Mouse (Mus musculus): Measurements from ENCODE around the gene Rrn3. TPM values are rescaled to one million over a fixed set of nuclear protein-coding genes. Genes with fewer than 3 reads are reported as not detected.

Gene Rrn3
- polyA plus RNA-seq, 1 experiment from 2014 or later: 56.0 TPM

DNA sequence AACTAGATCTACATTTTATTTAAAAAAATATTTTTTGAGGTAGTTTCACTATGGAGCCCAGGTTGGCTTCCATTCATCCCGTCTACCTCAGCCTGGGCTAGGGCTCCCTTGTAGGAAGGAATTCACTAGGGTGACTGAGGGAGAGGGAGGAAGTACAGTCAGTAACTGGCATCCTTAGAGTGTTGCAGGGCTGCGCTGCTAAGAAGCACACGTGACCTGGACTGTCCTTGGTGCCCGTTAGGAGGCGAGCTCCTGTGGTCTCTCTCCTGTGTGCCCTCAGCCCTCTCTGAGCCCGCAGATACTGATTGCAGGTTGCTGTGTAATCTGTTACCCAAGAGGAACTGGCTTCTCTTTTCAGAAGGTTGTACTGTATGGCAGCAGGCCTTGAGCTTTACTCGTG, 27.9 kb downstream of the Rrn3 start:
- ATAC-seq (ENCODE audit: low read depth): no peak
- H3K4me3 ChIP-seq (ENCODE audit: low read length): no peak overlapping the region
- no peaks in the 10 kb centered on the region for H3K9me3 ChIP-seq (ENCODE audit: control insufficient read depth, low read length)
- H3K9ac ChIP-seq (ENCODE audit: low read length): no peak overlapping the region
- H3K4me2 ChIP-seq (ENCODE audit: low read depth, low read length): no peak overlapping the region
- peaks cover 63% of the 10 kb centered on the region for H3K36me3 ChIP-seq (ENCODE audit: control insufficient read depth, insufficient read depth, low read length)
- no peaks in the 10 kb centered on the region for H3K4me1 ChIP-seq (replicated peaks; ENCODE audit: control insufficient read depth, insufficient read depth, low read length)
- no peak overlapping the region for H3K27ac ChIP-seq (ENCODE audit: low read length)
- 93% methylated on average over 7 of the region's 7 CpGs for WGBS
- no peaks in the 10 kb centered on the region for H3K27me3 ChIP-seq (ENCODE audit: control insufficient read depth, insufficient read depth, low read depth, low read length)

DNA sequence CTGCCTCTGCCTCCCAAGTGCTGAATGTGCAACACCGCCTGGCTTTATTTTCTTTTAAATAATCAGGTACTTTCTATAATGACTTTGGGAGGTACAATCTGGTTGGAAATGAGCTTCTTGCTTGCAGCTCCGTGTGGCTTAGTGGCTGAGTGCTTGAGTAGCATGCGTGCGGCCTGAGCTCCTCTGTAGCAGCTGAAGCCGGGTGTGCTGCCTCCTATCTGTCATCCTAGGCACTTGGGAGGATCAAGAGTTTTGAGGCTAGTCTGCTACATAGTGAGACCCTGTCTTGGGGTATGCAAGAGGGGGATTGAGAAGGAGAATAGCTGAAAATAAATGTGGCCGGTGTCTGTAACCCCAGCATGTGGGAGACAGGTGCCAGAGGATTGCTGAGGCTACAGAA, 31.6 kb downstream of the Rrn3 start:
- H3K9me3 ChIP-seq (ENCODE audit: control insufficient read depth, low read length): no peaks in the 10 kb centered on the region
- no peak overlapping the region for H3K9ac ChIP-seq (ENCODE audit: low read length)
- no peak overlapping the region for H3K27ac ChIP-seq (ENCODE audit: low read length)
- H3K36me3 ChIP-seq (ENCODE audit: control insufficient read depth, insufficient read depth, low read length): peaks cover 50% of the 10 kb centered on the region
- no peaks in the 10 kb centered on the region for H3K27me3 ChIP-seq (ENCODE audit: control insufficient read depth, insufficient read depth, low read depth, low read length)
- H3K4me3 ChIP-seq (ENCODE audit: low read length): no peak overlapping the region
- no peak overlapping the region for H3K4me2 ChIP-seq (ENCODE audit: low read depth, low read length)
- no peaks in the 10 kb centered on the region for H3K4me1 ChIP-seq (replicated peaks; ENCODE audit: control insufficient read depth, insufficient read depth, low read length)
- no peak for ATAC-seq (ENCODE audit: low read depth)
- 85% methylated on average over 6 of the region's 6 CpGs for WGBS

DNA sequence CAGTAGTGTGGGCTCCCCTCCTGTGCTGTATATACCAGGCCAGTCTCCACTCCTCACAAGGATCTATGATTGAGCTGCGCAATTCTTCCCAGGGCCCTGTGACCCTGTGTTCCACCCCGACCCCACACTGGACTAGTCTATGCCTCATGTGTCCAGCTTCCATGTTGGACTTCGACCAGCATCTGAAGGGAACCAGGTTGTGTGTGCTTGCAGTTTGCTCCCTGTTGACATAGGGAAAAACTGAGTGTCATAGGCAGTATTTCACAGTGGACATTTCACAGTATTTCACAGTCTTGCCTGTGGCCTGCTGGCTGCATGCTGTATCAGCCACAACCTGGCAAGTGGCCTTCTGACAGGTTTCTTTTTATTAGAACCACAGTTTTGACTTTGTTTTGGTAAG, 32.7 kb downstream of the Rrn3 start:
- H3K9ac ChIP-seq (ENCODE audit: low read length): no peak overlapping the region
- no peaks in the 10 kb centered on the region for H3K9me3 ChIP-seq (ENCODE audit: control insufficient read depth, low read length)
- ATAC-seq (ENCODE audit: low read depth): no peak
- no peak overlapping the region for H3K4me2 ChIP-seq (ENCODE audit: low read depth, low read length)
- no peak overlapping the region for H3K27ac ChIP-seq (ENCODE audit: low read length)
- peaks cover 45% of the 10 kb centered on the region for H3K36me3 ChIP-seq (ENCODE audit: control insufficient read depth, insufficient read depth, low read length)
- H3K4me3 ChIP-seq (ENCODE audit: low read length): no peak overlapping the region
- 97% methylated on average over 3 of the region's 3 CpGs for WGBS
- peaks cover 3% of the 10 kb centered on the region; the same call in 1 of the 2 replicates for H3K4me1 ChIP-seq (replicated peaks; ENCODE audit: control insufficient read depth, insufficient read depth, low read length)
- no peaks in the 10 kb centered on the region for H3K27me3 ChIP-seq (ENCODE audit: control insufficient read depth, insufficient read depth, low read depth, low read length)

DNA sequence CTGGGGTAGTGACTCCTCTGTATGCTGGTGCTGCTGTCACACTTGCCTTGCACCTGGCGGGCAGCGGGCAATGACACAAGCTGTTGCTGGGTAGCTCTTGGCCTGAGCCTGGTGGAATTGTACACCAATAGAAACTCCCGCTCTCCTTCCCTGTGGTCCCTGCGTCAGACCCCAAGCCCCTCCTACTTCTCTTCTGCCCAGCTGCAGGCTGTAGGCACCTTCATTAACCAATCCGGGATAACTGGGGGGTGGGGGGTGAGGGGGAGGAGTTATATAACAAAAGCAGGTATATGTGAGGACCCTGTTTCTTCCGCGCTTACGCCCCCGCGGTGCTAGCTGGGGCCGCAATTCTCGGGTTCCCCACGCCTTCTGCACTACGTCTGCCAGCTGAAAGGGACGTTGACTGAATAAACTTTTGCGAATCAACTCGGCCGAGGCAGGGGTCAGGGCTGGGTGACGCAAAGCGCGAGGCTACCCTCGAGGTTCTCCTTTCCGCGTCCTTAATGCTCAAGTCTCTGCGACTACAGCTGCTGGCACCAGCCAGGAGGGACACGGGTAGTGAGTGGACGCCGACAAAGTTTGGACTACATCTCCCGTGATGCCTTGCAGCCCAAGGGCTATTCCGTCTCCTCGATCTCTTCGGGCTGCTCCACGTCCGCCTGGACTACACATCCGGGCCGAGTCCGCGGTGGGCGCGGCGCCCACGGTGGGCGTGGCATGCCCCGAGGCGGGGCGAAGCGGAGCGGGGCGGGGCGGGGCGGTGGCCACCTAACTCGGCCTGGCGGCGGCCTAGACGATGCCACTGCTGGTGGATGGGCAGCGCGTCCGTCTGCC, 38.3 kb downstream of the Rrn3 start, which contains the start of gene Ntan1:
TSS of gene Ntan1 (plus strand) at position 286 of the 834 bp plus-strand sequence.
- Histone ChIP-seq H3K27me3 (ENCODE audit: control insufficient read depth, insufficient read depth, low read depth, low read length) (no peaks in the 10 kb centered on the region), H3K4me2 (ENCODE audit: low read depth, low read length) (peak within 1 kb of the TSS; percentile 77), H3K36me3 (ENCODE audit: control insufficient read depth, insufficient read depth, low read length) (peaks cover 5% of the 10 kb centered on the region; the same call in 1 of the 2 replicates), H3K9me3 (ENCODE audit: control insufficient read depth, low read length) (no peaks in the 10 kb centered on the region), H3K27ac (ENCODE audit: low read length) (peak within 1 kb of the TSS; percentile 99), H3K4me3 (ENCODE audit: low read length) (peak within 1 kb of the TSS; percentile 90), H3K9ac (ENCODE audit: low read length) (peak within 1 kb of the TSS; percentile 94), H3K4me1 (replicated peaks; ENCODE audit: control insufficient read depth, insufficient read depth, low read length) (peaks cover 13% of the 10 kb centered on the region)
- ATAC-seq (ENCODE audit: low read depth): peak; percentile 97
- under 1% methylated on average over 43 of the region's 58 CpGs for WGBS

DNA sequence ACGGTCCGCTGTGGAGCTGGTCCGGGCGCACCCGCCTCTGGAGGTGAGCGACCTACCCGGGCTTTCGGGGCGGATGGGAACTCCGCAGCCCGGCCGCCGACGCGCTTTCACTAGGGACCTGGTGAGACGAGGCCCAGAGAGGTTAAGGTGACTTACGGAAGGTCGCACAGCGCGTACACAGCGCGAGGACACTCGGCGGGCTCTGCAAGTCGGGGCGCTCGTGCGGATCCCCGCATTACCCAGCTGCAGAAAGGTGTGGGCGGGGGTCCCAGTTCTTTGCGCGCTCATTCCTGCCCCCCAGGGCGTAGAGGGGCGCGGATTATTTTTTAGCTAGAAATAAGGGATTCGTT, 38.9 kb downstream of the Rrn3 start:
- Histone ChIP-seq H3K9ac (ENCODE audit: low read length) (peak overlapping the region; percentile 94), H3K4me2 (ENCODE audit: low read depth, low read length) (peak overlapping the region; percentile 68), H3K4me3 (ENCODE audit: low read length) (peak overlapping the region; percentile 90), H3K9me3 (ENCODE audit: control insufficient read depth, low read length) (no peaks in the 10 kb centered on the region), H3K27ac (ENCODE audit: low read length) (peak overlapping the region; percentile 85), H3K4me1 (replicated peaks; ENCODE audit: control insufficient read depth, insufficient read depth, low read length) (peaks cover 13% of the 10 kb centered on the region), H3K36me3 (ENCODE audit: control insufficient read depth, insufficient read depth, low read length) (0 out of 2 replicates have a peak, but pooled peaks cover 2% of the 10 kb centered on the region), H3K27me3 (ENCODE audit: control insufficient read depth, insufficient read depth, low read depth, low read length) (no peaks in the 10 kb centered on the region)
- WGBS: 0% methylated on average over 36 of the region's 36 CpGs
- peak; percentile 46 for ATAC-seq (ENCODE audit: low read depth)

DNA sequence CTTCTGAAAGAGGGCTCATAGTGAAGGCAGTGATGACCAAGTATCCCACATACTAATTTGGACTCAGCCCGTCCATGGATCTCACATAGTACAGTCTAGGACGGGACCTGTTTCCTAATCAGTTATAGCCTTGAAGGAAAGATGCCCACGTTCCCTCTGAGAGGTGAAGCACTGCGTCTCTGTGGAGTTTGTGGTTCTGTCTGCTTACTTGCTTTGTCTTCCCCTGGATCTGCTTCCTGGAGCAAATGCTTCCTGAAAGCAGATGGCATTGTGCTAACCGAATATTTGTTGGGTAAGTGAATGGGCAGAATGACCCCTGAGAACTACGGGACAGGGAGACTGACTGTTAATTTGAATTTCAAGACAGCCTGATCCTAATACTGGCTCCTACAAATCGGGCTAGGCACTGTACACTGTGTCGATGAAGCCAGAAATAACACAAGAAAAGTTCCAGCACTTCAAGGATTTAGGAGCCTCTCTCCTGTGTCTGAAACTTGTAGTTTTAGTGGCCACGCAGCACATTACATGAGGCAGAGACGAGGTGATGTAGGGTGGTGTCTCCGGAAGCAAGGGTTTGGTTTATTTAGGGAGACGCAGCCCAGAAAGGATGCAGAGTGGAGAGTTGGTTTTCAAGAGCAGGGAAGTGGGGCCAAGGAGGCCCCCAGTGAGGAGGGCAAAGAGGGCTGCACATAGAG, 39.4 kb downstream of the Rrn3 start:
- ATAC-seq (ENCODE audit: low read depth): no peak
- peak overlapping the region; percentile 85 for H3K27ac ChIP-seq (ENCODE audit: low read length)

DNA sequence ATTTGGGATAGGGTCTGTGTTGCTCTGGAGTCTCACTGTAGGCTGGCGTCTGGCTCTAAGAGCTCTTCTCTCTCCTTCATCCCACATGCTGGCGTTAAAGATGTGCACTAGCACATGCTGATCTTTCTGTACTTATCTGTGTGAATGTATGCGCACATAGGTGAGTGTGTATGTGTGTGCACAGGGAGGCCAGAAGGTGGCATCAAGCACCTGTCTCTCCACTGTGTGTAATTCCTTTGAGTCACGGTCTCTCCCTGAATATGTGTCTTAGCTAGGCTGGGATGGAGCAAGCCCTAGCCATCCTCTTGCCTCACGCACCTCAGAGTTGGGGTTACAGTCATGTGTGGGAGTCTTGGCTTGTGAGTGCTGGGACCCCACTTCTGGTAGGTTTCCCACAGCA, 40.3 kb downstream of the Rrn3 start:
- Histone ChIP-seq H3K4me1 (replicated peaks; ENCODE audit: control insufficient read depth, insufficient read depth, low read length) (peaks cover 13% of the 10 kb centered on the region), H3K9me3 (ENCODE audit: control insufficient read depth, low read length) (no peaks in the 10 kb centered on the region), H3K4me3 (ENCODE audit: low read length) (no peak overlapping the region), H3K27ac (ENCODE audit: low read length) (no peak overlapping the region), H3K9ac (ENCODE audit: low read length) (no peak overlapping the region), H3K27me3 (ENCODE audit: control insufficient read depth, insufficient read depth, low read depth, low read length) (no peaks in the 10 kb centered on the region), H3K4me2 (ENCODE audit: low read depth, low read length) (peak overlapping the region; percentile 68; the same call in 1 of the 2 replicates), H3K36me3 (ENCODE audit: control insufficient read depth, insufficient read depth, low read length) (0 out of 2 replicates have a peak, but pooled peaks cover 2% of the 10 kb centered on the region)
- WGBS: 95% methylated on average over 5 of the region's 5 CpGs
- no peak for ATAC-seq (ENCODE audit: low read depth)

More for the DNA sequence above, 39.4 kb downstream of the Rrn3 start:
- H3K4me3 ChIP-seq (ENCODE audit: low read length): peak overlapping the region; percentile 90
- H3K4me2 ChIP-seq (ENCODE audit: low read depth, low read length): peak overlapping the region; percentile 68
- no peaks in the 10 kb centered on the region for H3K9me3 ChIP-seq (ENCODE audit: control insufficient read depth, low read length)
- H3K4me1 ChIP-seq (replicated peaks; ENCODE audit: control insufficient read depth, insufficient read depth, low read length): peaks cover 13% of the 10 kb centered on the region
- 20% methylated on average over 12 of the region's 12 CpGs for WGBS
- H3K27me3 ChIP-seq (ENCODE audit: control insufficient read depth, insufficient read depth, low read depth, low read length): no peaks in the 10 kb centered on the region
- peak overlapping the region; percentile 94 for H3K9ac ChIP-seq (ENCODE audit: low read length)
- 0 out of 2 replicates have a peak, but pooled peaks cover 2% of the 10 kb centered on the region for H3K36me3 ChIP-seq (ENCODE audit: control insufficient read depth, insufficient read depth, low read length)

DNA sequence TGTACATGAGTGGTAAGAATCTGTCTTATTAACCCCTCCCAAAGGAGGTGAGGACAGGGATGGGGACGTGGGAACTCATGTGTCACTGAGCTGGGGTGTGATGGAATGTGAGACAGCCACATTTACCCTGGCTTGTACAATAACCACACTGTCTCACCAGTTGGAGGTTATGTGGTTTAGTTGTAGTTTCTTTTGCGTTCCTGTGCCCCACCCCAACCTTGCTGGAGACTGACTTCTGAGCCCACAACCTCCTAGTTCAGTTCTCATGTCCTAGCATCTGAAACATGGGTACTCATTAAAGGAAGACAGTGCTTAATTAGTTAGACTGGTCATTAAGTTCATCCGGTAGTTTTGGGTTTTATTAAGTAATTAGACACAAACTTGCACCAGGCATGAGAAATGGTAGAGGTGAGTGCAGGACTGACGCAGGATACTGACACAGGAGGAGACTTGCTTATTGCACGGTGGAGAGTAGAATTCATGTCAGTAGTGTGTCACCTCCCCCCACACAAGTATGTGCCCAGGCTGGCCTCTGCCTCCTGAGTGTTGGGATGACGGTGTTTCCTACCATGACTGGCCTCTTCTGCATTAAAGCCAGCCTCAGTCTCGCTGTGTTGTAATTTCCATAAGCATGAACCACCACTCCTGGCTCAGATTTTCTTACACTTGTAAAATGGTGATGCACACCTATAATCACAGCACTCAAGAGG, 45.4 kb downstream of the Rrn3 start:
- 59% methylated on average over 7 of the region's 7 CpGs for WGBS
- Histone ChIP-seq H3K36me3 (ENCODE audit: control insufficient read depth, insufficient read depth, low read length) (peaks cover 23% of the 10 kb centered on the region), H3K27me3 (ENCODE audit: control insufficient read depth, insufficient read depth, low read depth, low read length) (no peaks in the 10 kb centered on the region), H3K4me1 (replicated peaks; ENCODE audit: control insufficient read depth, insufficient read depth, low read length) (no peaks in the 10 kb centered on the region), H3K9me3 (ENCODE audit: control insufficient read depth, low read length) (no peaks in the 10 kb centered on the region), H3K9ac (ENCODE audit: low read length) (no peak overlapping the region), H3K4me2 (ENCODE audit: low read depth, low read length) (no peak overlapping the region), H3K4me3 (ENCODE audit: low read length) (no peak overlapping the region), H3K27ac (ENCODE audit: low read length) (no peak overlapping the region)
- no peak for ATAC-seq (ENCODE audit: low read depth)

DNA sequence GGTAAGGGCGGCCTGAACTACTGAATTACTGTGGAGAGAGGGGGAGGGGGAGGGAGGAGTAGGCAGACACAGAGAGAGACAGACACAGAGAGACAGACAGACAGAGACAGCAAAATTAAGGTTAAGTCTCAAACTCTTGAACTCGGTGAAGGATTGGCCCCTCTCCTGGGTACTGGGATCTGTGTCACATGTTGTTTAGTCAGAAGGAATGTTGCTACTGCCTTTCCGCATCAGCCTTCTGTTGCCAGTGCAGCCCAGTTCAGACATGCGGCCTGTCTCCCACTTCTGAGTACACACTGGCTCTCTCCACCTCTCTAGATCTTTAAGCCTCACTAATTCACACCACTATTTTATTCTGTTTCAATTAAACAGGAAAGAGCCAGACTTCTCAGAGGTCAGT, 46.0 kb downstream of the Rrn3 start:
- 77% methylated on average over 4 of the region's 4 CpGs for WGBS
- no peaks in the 10 kb centered on the region for H3K4me1 ChIP-seq (replicated peaks; ENCODE audit: control insufficient read depth, insufficient read depth, low read length)
- H3K4me2 ChIP-seq (ENCODE audit: low read depth, low read length): no peak overlapping the region
- no peaks in the 10 kb centered on the region for H3K9me3 ChIP-seq (ENCODE audit: control insufficient read depth, low read length)
- 0 out of 2 replicates have a peak, but pooled peaks have one; percentile 17 for ATAC-seq (ENCODE audit: low read depth)
- H3K9ac ChIP-seq (ENCODE audit: low read length): no peak overlapping the region
- no peak overlapping the region for H3K4me3 ChIP-seq (ENCODE audit: low read length)
- peaks cover 27% of the 10 kb centered on the region for H3K36me3 ChIP-seq (ENCODE audit: control insufficient read depth, insufficient read depth, low read length)
- no peaks in the 10 kb centered on the region for H3K27me3 ChIP-seq (ENCODE audit: control insufficient read depth, insufficient read depth, low read depth, low read length)
- H3K27ac ChIP-seq (ENCODE audit: low read length): no peak overlapping the region
